Mouse (Mus musculus): ENCODE results near the gene Mmp2.

DNA sequence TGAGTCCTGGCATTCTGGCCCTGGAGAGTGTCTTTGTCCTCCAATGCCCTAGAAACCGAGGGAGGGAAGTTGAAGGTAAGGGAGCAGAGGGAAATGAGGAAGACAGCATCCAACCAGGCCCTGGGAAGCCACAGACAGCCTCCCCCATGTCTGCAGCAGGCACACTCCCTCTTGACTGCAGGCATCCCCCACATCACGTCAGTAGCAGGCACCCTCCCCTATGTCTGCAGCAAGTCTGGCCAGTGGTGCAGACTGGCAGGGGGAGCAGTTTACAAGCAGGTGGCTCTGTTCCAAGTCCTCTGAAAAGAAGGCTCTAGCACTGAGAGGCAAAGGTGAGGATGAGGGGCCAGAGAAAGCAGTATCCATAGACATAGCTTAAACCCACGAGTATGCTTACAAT lies 19.6 kb downstream of the Mmp2 start:
- TF ChIP-seq CHD2 (IDR thresholded peaks at IDR 0.05; ENCODE audit: low read depth, low read length) (no peak), MAFK (IDR thresholded peaks at IDR 0.05; ENCODE audit: insufficient read depth, low read depth, low read length) (no peak)
